Mouse (Mus musculus) bone marrow, adult 2 months (tissue): ENCODE measurements around the gene Pdxk.

Source experiments
- CTCF ChIP-seq: fragments of 200-500 bp; IDR thresholded peaks from 2 replicates; pipeline ENCODE4 v1.5.1; 2011; ENCODE audit warnings: low read length, control low read depth; ENCODE audit not compliant: control insufficient read depth, insufficient read depth
- POLR2A ChIP-seq: fragments of 200-500 bp; IDR thresholded peaks from 2 replicates; pipeline ENCODE4 v1.6.1; 2011; ENCODE audit warnings: low read depth, mild to moderate bottlenecking, control low read depth, low read length, borderline replicate concordance; ENCODE audit not compliant: control insufficient read depth

DNA sequence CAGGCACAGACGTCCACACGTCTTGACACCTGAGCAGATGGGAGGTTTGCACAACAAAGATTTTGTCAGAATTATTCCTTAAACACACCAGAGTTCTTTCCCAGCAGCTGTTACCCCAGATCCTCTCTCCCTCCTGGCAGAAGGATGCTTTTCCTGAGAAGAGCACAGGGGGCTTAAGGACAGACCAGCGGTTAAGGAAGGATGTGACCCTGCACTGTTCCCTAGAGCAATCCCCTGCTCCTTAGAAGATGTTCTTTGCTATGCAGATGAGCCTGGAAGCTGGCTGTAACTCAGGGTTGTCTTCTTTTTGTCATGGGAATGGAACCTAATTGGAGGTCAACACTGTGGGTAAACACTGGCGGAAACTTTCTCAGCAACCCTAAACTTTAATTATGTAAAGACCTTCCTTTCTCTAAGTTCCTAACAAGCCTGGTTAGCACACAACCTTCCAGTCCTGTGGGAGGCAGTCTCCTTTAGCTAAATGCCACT, 73.7 kb downstream of the Pdxk start:
- TF ChIP-seq CTCF (no peak), POLR2A (no peak)
